ENCODE assay signal across 11 mouse cellular contexts in the genomic region with DNA sequence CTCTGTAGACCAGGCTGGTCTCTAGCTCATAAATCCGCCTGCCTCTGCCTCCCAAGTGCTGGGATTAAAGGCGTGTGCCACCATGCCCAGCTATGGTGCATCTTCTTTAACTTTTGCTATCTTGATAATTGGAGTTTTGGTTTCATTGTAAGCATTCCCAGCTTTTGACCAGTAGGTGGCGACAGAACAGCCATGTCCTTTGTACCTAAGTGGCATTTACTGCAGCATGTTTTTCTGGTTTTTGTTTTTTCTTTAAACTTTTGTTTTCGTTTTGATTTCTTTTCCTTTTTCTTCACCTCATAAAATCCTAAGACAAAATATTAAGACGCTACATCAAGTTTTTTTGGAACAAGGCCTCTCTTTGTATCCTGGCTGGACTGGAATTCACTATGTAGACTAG.
DNase-seq lines count a peak whose midpoint lies in the region; ATAC-seq and TF ChIP-seq lines count a peak whose summit lies in the region.
"Had no signal": no experiment of that assay in that cellular context is flagged by ENCODE, and none has a peak within 500 bp of the region (broad histone marks: within the 10 kb centered on the region; RNA-seq: fewer than 3 reads in every experiment).

No protein-coding gene starts in this region.

- H3K27ac ChIP-seq in intestine, postnatal 0 days (ENCODE audit: low read depth, low read length), result no peak overlapping the region
- no peak overlapping the region for H3K27ac ChIP-seq in intestine, embryonic 15.5 days
- H3K27ac ChIP-seq: embryonic facial prominence, embryonic 12.5 days; limb, embryonic 12.5 days; stomach, embryonic 15.5 days had no signal

- no peaks in the 10 kb centered on the region for H3K36me3 ChIP-seq in intestine, postnatal 0 days (ENCODE audit: control insufficient read depth, insufficient read depth)
- H3K36me3 ChIP-seq in intestine, embryonic 15.5 days, result no peaks in the 10 kb centered on the region
- H3K36me3 ChIP-seq: embryonic facial prominence, embryonic 12.5 days; limb, embryonic 12.5 days; stomach, embryonic 15.5 days had no signal

- WGBS in intestine, postnatal 0 days, result 30% methylated on average over 5 of the region's 5 CpGs
- WGBS in intestine, embryonic 15.5 days, result 38% methylated on average over 5 of the region's 5 CpGs

- H3K27me3 ChIP-seq in intestine, postnatal 0 days (replicated peaks; ENCODE audit: control insufficient read depth, insufficient read depth, low read length), result no peaks in the 10 kb centered on the region
- H3K27me3 ChIP-seq in intestine, embryonic 15.5 days (replicated peaks), result no peaks in the 10 kb centered on the region
- H3K27me3 ChIP-seq: embryonic facial prominence, embryonic 12.5 days; limb, embryonic 12.5 days; stomach, embryonic 15.5 days had no signal

- no peak overlapping the region for H3K9ac ChIP-seq in intestine, postnatal 0 days (ENCODE audit: low read depth, low read length)
- no peak overlapping the region for H3K9ac ChIP-seq in intestine, embryonic 15.5 days
- H3K9ac ChIP-seq: embryonic facial prominence, embryonic 12.5 days; limb, embryonic 12.5 days; stomach, embryonic 15.5 days had no signal

- peak; percentile 4 to 6 for DNase-seq in B cell, adult 2 months
- peak; percentile 61 for DNase-seq in ZHBTc4 (ENCODE audit: low read depth, low spot score)
- peak; percentile 42 for DNase-seq in forelimb bud, embryonic 11.5 days (ENCODE audit: low read depth, low spot score)
- DNase-seq in right cerebral cortex, postnatal 4 days, result no peak
- no peak for DNase-seq in adrenal gland, postnatal 25 days

- no peaks in the 10 kb centered on the region for H3K4me1 ChIP-seq in intestine, postnatal 0 days (replicated peaks; ENCODE audit: control insufficient read depth, insufficient read depth, low read length)
- no peaks in the 10 kb centered on the region for H3K4me1 ChIP-seq in intestine, embryonic 15.5 days (replicated peaks)
- H3K4me1 ChIP-seq: stomach, embryonic 15.5 days had no signal

- H3K4me2 ChIP-seq in intestine, postnatal 0 days (replicated peaks; ENCODE audit: low read depth), result no peak overlapping the region
- H3K4me2 ChIP-seq in intestine, embryonic 15.5 days (replicated peaks), result no peak overlapping the region
- H3K4me2 ChIP-seq: embryonic facial prominence, embryonic 12.5 days; limb, embryonic 12.5 days; stomach, embryonic 15.5 days had no signal

- no peak overlapping the region for H3K4me3 ChIP-seq in intestine, postnatal 0 days (ENCODE audit: low read depth, low read length)
- no peak overlapping the region for H3K4me3 ChIP-seq in intestine, embryonic 15.5 days (replicated peaks)
- H3K4me3 ChIP-seq: embryonic facial prominence, embryonic 12.5 days; limb, embryonic 12.5 days; stomach, embryonic 15.5 days had no signal

- TF ChIP-seq CTCF in intestine, postnatal 0 days (IDR thresholded peaks at IDR 0.05; ENCODE audit: low read depth), result peak; percentile 85

- no peak for ATAC-seq in intestine, postnatal 0 days
- ATAC-seq in intestine, embryonic 15.5 days, result no peak
- peak; percentile 73 for ATAC-seq in megakaryocyte progenitor cell, adult 5-6 weeks (replicated peaks; ENCODE audit: poor library complexity)

- no peaks in the 10 kb centered on the region for H3K9me3 ChIP-seq in intestine, postnatal 0 days (ENCODE audit: control insufficient read depth)
- no peaks in the 10 kb centered on the region for H3K9me3 ChIP-seq in intestine, embryonic 15.5 days
- H3K9me3 ChIP-seq: embryonic facial prominence, embryonic 12.5 days; limb, embryonic 12.5 days; stomach, embryonic 15.5 days had no signal

Comparison
In these comparisons a context has a peak if more than half of its experiments do, and no peak if none do; other contexts are left out.
1. DNase-seq: peak in B cell, adult 2 months (2 of 2), ZHBTc4 (single experiment) and forelimb bud, embryonic 11.5 days (single experiment); none in right cerebral cortex, postnatal 4 days (single experiment) and adrenal gland, postnatal 25 days (single experiment).